Mouse (Mus musculus) MEL (cell line): ENCODE measurements at regions not wholly inside any gene's neighbourhood (a gene's known extent, or its start where the extent isn't known, plus 50 kb on each side); places are given as distances from the start of the nearest gene placed in this dataset.

Experiments used
- DNase-seq: peaks from one replicate; pipeline ENCODE4 v3.0.0; 2011; ENCODE audit warnings: low read depth, low spot score
- H3K27ac ChIP-seq: 2 replicates; pipeline ENCODE4 v1.5.1; 2012; ENCODE audit warnings: low read depth, mild to moderate bottlenecking, control low read depth, low read length, moderate library complexity; ENCODE audit not compliant: control insufficient read depth
- H3K27me3 ChIP-seq, 2 experiments: fragments of 150-350 bp in 1 of 2; sonication (generic) in 1 of 2; 2 replicates each; pipeline ENCODE4 v1.6.1; 2012; ENCODE audit warnings: low read length in 2 of 2, mild to moderate bottlenecking in 2 of 2, improper control_type of control experiment in 1 of 2, moderate library complexity in 1 of 2; ENCODE audit not compliant: insufficient read depth in 2 of 2, control insufficient read depth in 1 of 2
- H3K36me3 ChIP-seq, 2 experiments: 2 replicates each; pipeline ENCODE4 v1.6.1; 2012 to 2014; ENCODE audit warnings: low read length in 2 of 2, improper control_type of control experiment in 1 of 2, inconsistent platforms in 1 of 2, mild to moderate bottlenecking in 1 of 2; ENCODE audit not compliant: insufficient read depth in 2 of 2, control insufficient read depth in 1 of 2
- H3K4me1 ChIP-seq, 2 experiments: fragments of 150-350 bp in 1 of 2; sonication (generic) in 1 of 2; 2 replicates each; pipeline ENCODE4 v1.6.1; 2012; ENCODE audit warnings: low read length in 2 of 2, improper control_type of control experiment in 1 of 2, mild to moderate bottlenecking in 1 of 2; ENCODE audit not compliant: insufficient read depth in 2 of 2, control insufficient read depth in 1 of 2
- H3K4me3 ChIP-seq, 2 experiments: fragments of 150-350 bp in 1 of 2; sonication (generic) in 1 of 2; 2 replicates each; pipeline ENCODE4 v1.5.1; 2012; ENCODE audit warnings: low read depth in 2 of 2, low read length in 2 of 2, mild to moderate bottlenecking in 2 of 2, moderate library complexity in 2 of 2, control low read depth in 1 of 2, improper control_type of control experiment in 1 of 2; ENCODE audit not compliant: control insufficient read depth in 1 of 2, insufficient read depth in 1 of 2
- H3K79me2 ChIP-seq: 2 replicates; pipeline ENCODE4 v1.6.1; 2012; ENCODE audit warnings: mild to moderate bottlenecking, low read length, moderate library complexity; ENCODE audit not compliant: control insufficient read depth, poor library complexity, insufficient read depth
- H3K9ac ChIP-seq: 2 replicates; pipeline ENCODE4 v1.6.1; 2012; ENCODE audit warnings: low read depth, mild to moderate bottlenecking, control low read depth, low read length, moderate library complexity; ENCODE audit not compliant: control insufficient read depth, poor library complexity, severe bottlenecking
- H3K9me3 ChIP-seq: fragments of 150-350 bp; sonication (generic); replicated peaks from 2 replicates; pipeline ENCODE4 v1.6.1; 2012; ENCODE audit warnings: mild to moderate bottlenecking, low read length, improper control_type of control experiment, moderate library complexity; ENCODE audit not compliant: insufficient read depth
- BHLHE40 ChIP-seq: IDR thresholded peaks from 2 replicates; pipeline ENCODE4 v1.6.1; 2012; ENCODE audit warnings: low read depth, mild to moderate bottlenecking, inconsistent platforms, low read length, improper control_type of control experiment, borderline replicate concordance
- CHD1 ChIP-seq: IDR thresholded peaks from 2 replicates; pipeline ENCODE4 v1.6.1; 2012; ENCODE audit warnings: low read depth, mild to moderate bottlenecking, inconsistent platforms, low read length, improper control_type of control experiment
- CTCF ChIP-seq, 3 experiments: IDR thresholded peaks in 2 of 3; conservative IDR thresholded peaks in 1 of 3; 2 replicates each; pipeline ENCODE4 v1.5.1; 2011 to 2012; ENCODE audit warnings: low read length in 3 of 3, low read depth in 2 of 3, mild to moderate bottlenecking in 2 of 3, improper control_type of control experiment in 1 of 3, inconsistent platforms in 1 of 3, mixed read lengths in 1 of 3, moderate library complexity in 1 of 3; ENCODE audit not compliant: control insufficient read depth in 1 of 3, insufficient read depth in 1 of 3, poor library complexity in 1 of 3, severe bottlenecking in 1 of 3
- E2F4 ChIP-seq: IDR thresholded peaks from 2 replicates; pipeline ENCODE4 v1.6.1; 2011; ENCODE audit warnings: low read depth, low read length, improper control_type of control experiment, borderline replicate concordance
- ELF1 ChIP-seq: IDR thresholded peaks from 2 replicates; pipeline ENCODE4 v1.6.1; 2014; ENCODE audit warnings: low read depth, mild to moderate bottlenecking, inconsistent platforms, low read length, improper control_type of control experiment, moderate library complexity
- ETS1 ChIP-seq: IDR thresholded peaks from 2 replicates; pipeline ENCODE4 v1.6.1; 2012; ENCODE audit warnings: low read depth, mild to moderate bottlenecking, inconsistent platforms, low read length, improper control_type of control experiment, moderate library complexity
- GABPA ChIP-seq: IDR thresholded peaks from 2 replicates; pipeline ENCODE4 v1.6.1; 2012; ENCODE audit warnings: low read depth, mild to moderate bottlenecking, inconsistent platforms, low read length, improper control_type of control experiment, moderate library complexity
- GATA1 ChIP-seq: IDR thresholded peaks from 2 replicates; pipeline ENCODE4 v1.6.1; 2011; ENCODE audit warnings: low read depth, low read length, improper control_type of control experiment
- JUND ChIP-seq: IDR thresholded peaks from 2 replicates; pipeline ENCODE4 v1.6.1; 2011; ENCODE audit warnings: low read depth, mild to moderate bottlenecking, improper control_type of control experiment, low read length
- KAT2A ChIP-seq: conservative IDR thresholded peaks from 2 replicates; pipeline ENCODE4 v1.6.1; 2012; ENCODE audit warnings: low read depth, low read length, improper control_type of control experiment, inconsistent platforms
- MAFK ChIP-seq: IDR thresholded peaks from 2 replicates; pipeline ENCODE4 v1.6.1; 2011; ENCODE audit warnings: low read depth, mild to moderate bottlenecking, low read length, improper control_type of control experiment, borderline replicate concordance
- MAX ChIP-seq: IDR thresholded peaks from 2 replicates; pipeline ENCODE4 v1.6.1; 2011; ENCODE audit warnings: low read length, improper control_type of control experiment
- MAZ ChIP-seq: IDR thresholded peaks from 2 replicates; pipeline ENCODE4 v1.6.1; 2012; ENCODE audit warnings: low read depth, mild to moderate bottlenecking, inconsistent platforms, low read length, improper control_type of control experiment
- MEF2A ChIP-seq: IDR thresholded peaks from 2 replicates; pipeline ENCODE4 v1.6.1; 2014; ENCODE audit warnings: low read depth, mild to moderate bottlenecking, inconsistent platforms, low read length, improper control_type of control experiment; ENCODE audit not compliant: poor library complexity, insufficient replicate concordance, severe bottlenecking; ENCODE audit errors: extremely low read depth
- MXI1 ChIP-seq: IDR thresholded peaks from 2 replicates; pipeline ENCODE4 v1.6.1; 2011; ENCODE audit warnings: mild to moderate bottlenecking, low read depth, low read length, improper control_type of control experiment
- MYC ChIP-seq: IDR thresholded peaks from 2 replicates; pipeline ENCODE4 v1.6.1; 2011; ENCODE audit warnings: low read depth, mild to moderate bottlenecking, low read length, improper control_type of control experiment, moderate library complexity
- NRF1 ChIP-seq: IDR thresholded peaks from 2 replicates; pipeline ENCODE4 v1.6.1; 2014; ENCODE audit warnings: low read depth, mild to moderate bottlenecking, inconsistent platforms, low read length, improper control_type of control experiment, moderate library complexity; ENCODE audit not compliant: poor library complexity, insufficient read depth, severe bottlenecking
- POLR2A ChIP-seq, 2 experiments: IDR thresholded peaks; 2 replicates each; pipeline ENCODE4 v1.6.1; 2011 to 2012; ENCODE audit warnings: low read length in 2 of 2, mild to moderate bottlenecking in 2 of 2, control low read depth in 1 of 2, improper control_type of control experiment in 1 of 2, low read depth in 1 of 2, moderate library complexity in 1 of 2; ENCODE audit not compliant: control insufficient read depth in 1 of 2, insufficient read depth in 1 of 2, poor library complexity in 1 of 2
- POLR2AphosphoS2 ChIP-seq: IDR thresholded peaks from 2 replicates; pipeline ENCODE4 v1.6.1; 2011; ENCODE audit warnings: low read length, improper control_type of control experiment
- RAD21 ChIP-seq: IDR thresholded peaks from 2 replicates; pipeline ENCODE4 v1.6.1; 2011; ENCODE audit warnings: mild to moderate bottlenecking, low read depth, low read length, improper control_type of control experiment
- RCOR1 ChIP-seq: IDR thresholded peaks from 2 replicates; pipeline ENCODE4 v1.6.1; 2012; ENCODE audit warnings: low read depth, mild to moderate bottlenecking, inconsistent platforms, low read length, improper control_type of control experiment
- SIN3A ChIP-seq: IDR thresholded peaks from 2 replicates; pipeline ENCODE4 v1.6.1; 2012; ENCODE audit warnings: low read length, improper control_type of control experiment, inconsistent platforms
- SMC3 ChIP-seq: IDR thresholded peaks from 2 replicates; pipeline ENCODE4 v1.6.1; 2011; ENCODE audit warnings: low read depth, low read length, improper control_type of control experiment
- TAL1 ChIP-seq: IDR thresholded peaks from 2 replicates; pipeline ENCODE4 v1.6.1; 2012; ENCODE audit warnings: mild to moderate bottlenecking, inconsistent platforms, low read length, moderate library complexity, mixed read lengths
- TBP ChIP-seq: IDR thresholded peaks from 2 replicates; pipeline ENCODE4 v1.8.0; 2011; ENCODE audit warnings: low read depth, low read length, improper control_type of control experiment
- UBTF ChIP-seq: IDR thresholded peaks from 2 replicates; pipeline ENCODE4 v1.6.1; 2012; ENCODE audit warnings: low read depth, mild to moderate bottlenecking, inconsistent platforms, low read length, improper control_type of control experiment, moderate library complexity, borderline replicate concordance; ENCODE audit not compliant: insufficient read depth
- ZC3H11A ChIP-seq: IDR thresholded peaks from 2 replicates; pipeline ENCODE4 v1.6.1; 2012; ENCODE audit warnings: low read depth, mild to moderate bottlenecking, inconsistent platforms, low read length, improper control_type of control experiment
- ZKSCAN1 ChIP-seq: IDR thresholded peaks from 2 replicates; pipeline ENCODE4 v1.6.1; 2012; ENCODE audit warnings: low read depth, mild to moderate bottlenecking, inconsistent platforms, low read length, improper control_type of control experiment, moderate library complexity
- ZMIZ1 ChIP-seq: IDR thresholded peaks from 2 replicates; pipeline ENCODE4 v1.6.1; 2012; ENCODE audit warnings: low read depth, mild to moderate bottlenecking, inconsistent platforms, low read length, improper control_type of control experiment, moderate library complexity
- ZNF384 ChIP-seq: IDR thresholded peaks from 2 replicates; pipeline ENCODE4 v1.6.1; 2012; ENCODE audit warnings: low read depth, mild to moderate bottlenecking, inconsistent platforms, low read length, improper control_type of control experiment

DNA sequence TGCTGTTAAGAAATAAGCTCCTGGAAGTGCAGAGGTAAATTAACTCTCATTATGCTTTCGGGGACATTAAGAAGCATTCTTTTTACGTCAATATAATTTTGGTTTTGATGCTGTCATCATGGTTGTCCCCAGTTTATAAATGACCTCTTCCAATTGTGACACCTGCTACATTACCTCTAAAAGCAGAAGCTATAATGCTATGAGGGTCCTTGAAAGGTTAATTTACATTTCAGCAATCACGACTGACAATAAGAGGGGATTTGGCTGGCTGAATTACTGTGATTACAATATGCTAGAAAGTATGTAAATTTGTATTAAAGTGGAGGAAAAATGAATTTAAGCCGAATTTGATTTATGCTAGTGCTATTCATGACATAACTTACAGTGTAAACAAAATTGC is 592.8 kb downstream of the Kcnt2 start:
- Histone ChIP-seq H3K9ac (no peak overlapping the region), H3K27me3 (no peaks in the 10 kb centered on the region), H3K4me1 (peaks cover 3 to 9% of the 10 kb centered on the region in 2 experiments; a peak in 2 of 4 replicates)
- TF ChIP-seq ZC3H11A (no peak), RAD21 (no peak), ZNF384 (no peak), SIN3A (no peak), MYC (no peak), MEF2A (no peak), NRF1 (no peak), GATA1 (no peak), ZMIZ1 (no peak), MAX (no peak), RCOR1 (no peak), ETS1 (no peak), CHD1 (no peak), ELF1 (no peak), UBTF (no peak), KAT2A (no peak), MXI1 (no peak), CTCF (IDR thresholded peaks at IDR 0.05 in 2 of 3, conservative IDR thresholded peaks at IDR 0.05 in 1 of 3; ENCODE audit: control insufficient read depth in 1 of 3, insufficient read depth in 1 of 3, low read depth in 2 of 3, low read length in 3 of 3, poor library complexity in 1 of 3, severe bottlenecking in 1 of 3) (no peak), ZKSCAN1 (no peak), POLR2A (IDR thresholded peaks at IDR 0.05; ENCODE audit: control insufficient read depth in 1 of 2, insufficient read depth in 1 of 2, low read depth in 1 of 2, low read length in 2 of 2, poor library complexity in 1 of 2) (no peak)
- TF ChIP-seq, all 39 proteins: peak for 0
- Histone ChIP-seq H3K27ac (no peak overlapping the region), H3K36me3 (peaks cover 0 to 10% of the 10 kb centered on the region in 2 experiments; a peak in 2 of 4 replicates), H3K79me2 (no peaks in the 10 kb centered on the region), H3K9me3 (no peaks in the 10 kb centered on the region), H3K4me3 (no peak overlapping the region)
- no peak for DNase-seq

DNA sequence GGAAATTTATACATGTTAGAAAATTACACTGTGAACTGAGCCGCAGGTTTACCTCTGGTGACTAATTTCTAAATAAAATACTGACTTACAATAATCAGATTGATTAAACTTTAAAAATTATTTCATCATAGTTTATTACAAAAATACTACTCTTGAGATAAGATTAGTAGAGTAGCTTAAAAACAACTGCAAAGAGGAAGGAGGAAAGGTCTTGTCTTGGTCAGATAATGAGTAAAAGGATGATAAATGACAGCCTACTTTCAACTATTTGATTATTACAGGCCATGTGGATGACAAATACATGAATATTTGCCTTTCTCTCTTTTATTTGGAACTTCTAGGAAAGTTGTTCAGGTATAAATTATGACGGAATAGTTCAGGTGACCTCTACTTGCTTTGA is 594.6 kb downstream of the Kcnt2 start:
- DNase-seq = peak; percentile 26
- Histone ChIP-seq H3K27ac (no peak overlapping the region), H3K79me2 (no peaks in the 10 kb centered on the region), H3K9ac (no peak overlapping the region), H3K27me3 (no peaks in the 10 kb centered on the region), H3K4me1 (peaks cover 3 to 9% of the 10 kb centered on the region in 2 experiments; a peak in 2 of 4 replicates), H3K36me3 (peaks cover 0 to 10% of the 10 kb centered on the region in 2 experiments; a peak in 2 of 4 replicates), H3K9me3 (no peaks in the 10 kb centered on the region), H3K4me3 (no peak overlapping the region)
- TF ChIP-seq JUND (no peak), RCOR1 (0 out of 2 replicates have a peak, but pooled peaks have one; percentile 35), ELF1 (no peak), KAT2A (no peak), MAZ (no peak), CTCF (IDR thresholded peaks at IDR 0.05 in 2 of 3, conservative IDR thresholded peaks at IDR 0.05 in 1 of 3; ENCODE audit: control insufficient read depth in 1 of 3, insufficient read depth in 1 of 3, low read depth in 2 of 3, low read length in 3 of 3, poor library complexity in 1 of 3, severe bottlenecking in 1 of 3) (no peak), RAD21 (no peak), MYC (0 out of 2 replicates have a peak, but pooled peaks have one; percentile 39), NRF1 (no peak), UBTF (no peak), TAL1 (no peak), GATA1 (peak; percentile 79), MEF2A (no peak), CHD1 (no peak), BHLHE40 (no peak), MAX (0 out of 2 replicates have a peak, but pooled peaks have one; percentile 18), SIN3A (0 out of 2 replicates have a peak, but pooled peaks have one; percentile 16), GABPA (no peak), MAFK (no peak), E2F4 (no peak), TBP (no peak), SMC3 (no peak), POLR2AphosphoS2 (no peak)
